23 mouse cellular contexts compared by ENCODE assay signal in genomic region chr19:40452201-40452600, GRCm38 (mm10).
DNase-seq lines count a peak whose midpoint lies in the region; ATAC-seq and TF ChIP-seq lines count a peak whose summit lies in the region.
"Had no signal": no experiment of that assay in that cellular context is flagged by ENCODE, and none has a peak within 500 bp of the region (broad histone marks: within the 10 kb centered on the region; RNA-seq: fewer than 3 reads in every experiment).

No protein-coding gene starts in this region.

- H3K9ac ChIP-seq in heart, adult 2 months (ENCODE audit: low read depth, low read length), result no peak overlapping the region
- H3K9ac ChIP-seq in midbrain, postnatal 0 days (replicated peaks; ENCODE audit: low read length, poor library complexity, severe bottlenecking), result no peak overlapping the region
- H3K9ac ChIP-seq in midbrain, embryonic 16.5 days (ENCODE audit: low read depth, low read length), result no peak overlapping the region
- H3K9ac ChIP-seq: hindbrain, embryonic 13.5 days; limb, embryonic 12.5 days; liver, embryonic 15.5 days; midbrain, embryonic 15.5 days; neural tube, embryonic 13.5 days had no signal

- H3K9me3 ChIP-seq in midbrain, postnatal 0 days (ENCODE audit: low read length), result no peaks in the 10 kb centered on the region
- no peaks in the 10 kb centered on the region for H3K9me3 ChIP-seq in midbrain, embryonic 16.5 days (replicated peaks; ENCODE audit: control insufficient read depth, low read length, poor library complexity, severe bottlenecking)
- H3K9me3 ChIP-seq: hindbrain, embryonic 13.5 days; limb, embryonic 12.5 days; liver, embryonic 15.5 days; midbrain, embryonic 10.5 days; midbrain, embryonic 15.5 days; neural tube, embryonic 13.5 days had no signal

- H3K36me3 ChIP-seq in heart, adult 2 months (ENCODE audit: control insufficient read depth, insufficient read depth, low read length), result peaks cover 15% of the 10 kb centered on the region
- no peaks in the 10 kb centered on the region for H3K36me3 ChIP-seq in midbrain, postnatal 0 days (ENCODE audit: insufficient read depth, low read length)
- H3K36me3 ChIP-seq in midbrain, embryonic 16.5 days (ENCODE audit: control insufficient read depth, insufficient read depth, low read length), result peaks cover 3% of the 10 kb centered on the region; the same call in 1 of the 2 replicates
- H3K36me3 ChIP-seq: limb, embryonic 12.5 days; midbrain, embryonic 10.5 days; midbrain, embryonic 15.5 days had no signal

- H3K27ac ChIP-seq in heart, adult 2 months, result no peak overlapping the region
- H3K27ac ChIP-seq in layer of hippocampus, adult 2 months, result no peak overlapping the region
- no peak overlapping the region for H3K27ac ChIP-seq in midbrain, postnatal 0 days (ENCODE audit: low read depth, low read length)
- H3K27ac ChIP-seq in midbrain, embryonic 16.5 days (ENCODE audit: low read length), result no peak overlapping the region
- H3K27ac ChIP-seq: hindbrain, embryonic 13.5 days; limb, embryonic 12.5 days; liver, embryonic 15.5 days; midbrain, embryonic 10.5 days; midbrain, embryonic 15.5 days; neural tube, embryonic 13.5 days had no signal

- no peaks in the 10 kb centered on the region for H3K79me2 ChIP-seq in heart, adult 2 months (replicated peaks; ENCODE audit: control insufficient read depth, insufficient read depth, low read length)

- H3K4me2 ChIP-seq in midbrain, postnatal 0 days (ENCODE audit: low read depth, low read length, poor library complexity, severe bottlenecking), result no peak overlapping the region
- no peak overlapping the region for H3K4me2 ChIP-seq in midbrain, embryonic 16.5 days (ENCODE audit: low read length)
- H3K4me2 ChIP-seq: hindbrain, embryonic 13.5 days; limb, embryonic 12.5 days; liver, embryonic 15.5 days; midbrain, embryonic 15.5 days; neural tube, embryonic 13.5 days had no signal

- 89% methylated on average over 2 of the region's 2 CpGs for WGBS in heart, adult 2 months
- 97% methylated on average over 2 of the region's 2 CpGs for WGBS in midbrain, postnatal 0 days
- 100% methylated on average over 2 of the region's 2 CpGs for WGBS in midbrain, embryonic 16.5 days

- H3K4me3 ChIP-seq in heart, adult 2 months, result no peak overlapping the region
- H3K4me3 ChIP-seq in layer of hippocampus, adult 2 months, result no peak overlapping the region
- no peak overlapping the region for H3K4me3 ChIP-seq in midbrain, postnatal 0 days (ENCODE audit: low read depth, low read length)
- no peak overlapping the region for H3K4me3 ChIP-seq in midbrain, embryonic 16.5 days (ENCODE audit: low read depth, low read length)
- H3K4me3 ChIP-seq: hindbrain, embryonic 13.5 days; limb, embryonic 12.5 days; liver, embryonic 15.5 days; midbrain, embryonic 10.5 days; midbrain, embryonic 15.5 days; myocyte; neural tube, embryonic 13.5 days had no signal

- TF ChIP-seq EP300 in heart, adult 2 months (IDR thresholded peaks at IDR 0.05; ENCODE audit: insufficient read depth, low read depth, low read length), result no peak

- no peak for TF ChIP-seq POLR2A in heart, adult 2 months (IDR thresholded peaks at IDR 0.05; ENCODE audit: insufficient read depth, low read depth, low read length)

- no peaks in the 10 kb centered on the region for H3K27me3 ChIP-seq in heart, adult 2 months (ENCODE audit: control insufficient read depth, insufficient read depth, low read length)
- no peaks in the 10 kb centered on the region for H3K27me3 ChIP-seq in midbrain, postnatal 0 days (ENCODE audit: insufficient read depth, low read length)
- no peaks in the 10 kb centered on the region for H3K27me3 ChIP-seq in midbrain, embryonic 16.5 days (ENCODE audit: control insufficient read depth, insufficient read depth, low read depth, low read length)
- H3K27me3 ChIP-seq: hindbrain, embryonic 13.5 days; limb, embryonic 12.5 days; liver, embryonic 15.5 days; midbrain, embryonic 15.5 days; neural tube, embryonic 13.5 days had no signal

- H3K4me1 ChIP-seq in heart, adult 2 months (ENCODE audit: control insufficient read depth, insufficient read depth, low read length), result peaks cover 4% of the 10 kb centered on the region; the same call in 1 of the 2 replicates
- no peaks in the 10 kb centered on the region for H3K4me1 ChIP-seq in midbrain, postnatal 0 days (ENCODE audit: insufficient read depth, low read length)
- no peaks in the 10 kb centered on the region for H3K4me1 ChIP-seq in midbrain, embryonic 16.5 days (ENCODE audit: control insufficient read depth, insufficient read depth, low read length)
- H3K4me1 ChIP-seq: hindbrain, embryonic 13.5 days; limb, embryonic 12.5 days; midbrain, embryonic 10.5 days; midbrain, embryonic 15.5 days; neural tube, embryonic 13.5 days had no signal

- peak; percentile 45 for TF ChIP-seq CTCF in heart, adult 2 months (IDR thresholded peaks at IDR 0.05)
- TF ChIP-seq CTCF in layer of hippocampus, adult 2 months (conservative IDR thresholded peaks at IDR 0.05), result peak; percentile 57
- peak; percentile 21; the same call in 1 of the 2 replicates for TF ChIP-seq CTCF in midbrain, postnatal 0 days (IDR thresholded peaks at IDR 0.05)

- no peak for ATAC-seq in midbrain, postnatal 0 days (ENCODE audit: low FRiP score)
- no peak for ATAC-seq in midbrain, embryonic 16.5 days
- ATAC-seq: forebrain, embryonic 14.5 days; midbrain, embryonic 15.5 days had no signal

- intact Hi-C loops in heart, adult 2 months (cut with DNase I), result no loop called here
- intact Hi-C loops in heart, postnatal 36 days (cut with DNase I), result no loop called here

- no peak for DNase-seq in heart, adult 2 months
- no peak for DNase-seq in heart, postnatal 36 days
- no peak for DNase-seq in layer of hippocampus, adult 2 months (ENCODE audit: low spot score in 2 of 2)
- no peak for DNase-seq in layer of hippocampus, postnatal 25 days (ENCODE audit: extremely low spot score in 1 of 2, low spot score in 1 of 2)
- DNase-seq in midbrain, postnatal 0 days (ENCODE audit: low spot score), result no peak
- no peak for DNase-seq in neural tube, embryonic 10.5 days (ENCODE audit: extremely low spot score, low spot score)
- DNase-seq: adrenal gland, postnatal 36 days; cerebellum, adult 2 months; cerebellum, postnatal 36 days; kidney, adult 18-20 months; kidney, postnatal 36 days; right cerebral cortex, postnatal 4 days; thymus, adult 2 months; thymus, postnatal 36 days had no signal
